Mouse (Mus musculus) MEL (cell line): ENCODE results near the gene Gm49388.
A peak's percentile ranks its signal among the peaks of the same experiment; 100 is the strongest.

Experiments
- CTCF ChIP-seq, 3 experiments: IDR thresholded peaks in 2 of 3; conservative IDR thresholded peaks in 1 of 3; 2 replicates each; pipeline ENCODE4 v1.5.1; 2011 to 2012; ENCODE audit warnings: low read length in 3 of 3, low read depth in 2 of 3, mild to moderate bottlenecking in 2 of 3, improper control_type of control experiment in 1 of 3, inconsistent platforms in 1 of 3, mixed read lengths in 1 of 3, moderate library complexity in 1 of 3; ENCODE audit not compliant: control insufficient read depth in 1 of 3, insufficient read depth in 1 of 3, poor library complexity in 1 of 3, severe bottlenecking in 1 of 3
- E2F4 ChIP-seq: IDR thresholded peaks from 2 replicates; pipeline ENCODE4 v1.6.1; 2011; ENCODE audit warnings: low read depth, low read length, improper control_type of control experiment, borderline replicate concordance
- ETS1 ChIP-seq: IDR thresholded peaks from 2 replicates; pipeline ENCODE4 v1.6.1; 2012; ENCODE audit warnings: low read depth, mild to moderate bottlenecking, inconsistent platforms, low read length, improper control_type of control experiment, moderate library complexity
- MAFK ChIP-seq: IDR thresholded peaks from 2 replicates; pipeline ENCODE4 v1.6.1; 2011; ENCODE audit warnings: low read depth, mild to moderate bottlenecking, low read length, improper control_type of control experiment, borderline replicate concordance
- MAX ChIP-seq: IDR thresholded peaks from 2 replicates; pipeline ENCODE4 v1.6.1; 2011; ENCODE audit warnings: low read length, improper control_type of control experiment
- POLR2A ChIP-seq, 2 experiments: IDR thresholded peaks; 2 replicates each; pipeline ENCODE4 v1.6.1; 2011 to 2012; ENCODE audit warnings: low read length in 2 of 2, mild to moderate bottlenecking in 2 of 2, control low read depth in 1 of 2, improper control_type of control experiment in 1 of 2, low read depth in 1 of 2, moderate library complexity in 1 of 2; ENCODE audit not compliant: control insufficient read depth in 1 of 2, insufficient read depth in 1 of 2, poor library complexity in 1 of 2
- POLR2AphosphoS2 ChIP-seq: IDR thresholded peaks from 2 replicates; pipeline ENCODE4 v1.6.1; 2011; ENCODE audit warnings: low read length, improper control_type of control experiment
- RCOR1 ChIP-seq: IDR thresholded peaks from 2 replicates; pipeline ENCODE4 v1.6.1; 2012; ENCODE audit warnings: low read depth, mild to moderate bottlenecking, inconsistent platforms, low read length, improper control_type of control experiment
- SIN3A ChIP-seq: IDR thresholded peaks from 2 replicates; pipeline ENCODE4 v1.6.1; 2012; ENCODE audit warnings: low read length, improper control_type of control experiment, inconsistent platforms
- ZKSCAN1 ChIP-seq: IDR thresholded peaks from 2 replicates; pipeline ENCODE4 v1.6.1; 2012; ENCODE audit warnings: low read depth, mild to moderate bottlenecking, inconsistent platforms, low read length, improper control_type of control experiment, moderate library complexity

- no peak for TF ChIP-seq SIN3A
- TF ChIP-seq CTCF (IDR thresholded peaks at IDR 0.05 in 2 of 3, conservative IDR thresholded peaks at IDR 0.05 in 1 of 3; ENCODE audit: control insufficient read depth in 1 of 3, insufficient read depth in 1 of 3, low read depth in 2 of 3, low read length in 3 of 3, poor library complexity in 1 of 3, severe bottlenecking in 1 of 3): peak; percentile 84 to 95 (median 93)
- TF ChIP-seq E2F4: no peak
- no peak for TF ChIP-seq MAFK
- no peak for TF ChIP-seq MAX
- TF ChIP-seq POLR2A (IDR thresholded peaks at IDR 0.05; ENCODE audit: control insufficient read depth in 1 of 2, insufficient read depth in 1 of 2, low read depth in 1 of 2, low read length in 2 of 2, poor library complexity in 1 of 2): no peak
- no peak for TF ChIP-seq POLR2AphosphoS2
- no peak for TF ChIP-seq ETS1
- no peak for TF ChIP-seq ZKSCAN1
- no peak for TF ChIP-seq RCOR1
Observed at GRCm38 (mm10) chr7:127761026-127761425, 24.4 kb upstream of the Gm49388 start.
